Mouse (Mus musculus): Measurements from ENCODE around the gene Tmem176b. TPM values are rescaled to one million over a fixed set of nuclear protein-coding genes. Genes with fewer than 3 reads are reported as not detected.

Tmem176b gene
- total and polyA plus RNA-seq, 2 experiments from 2014 or later, result 70.7 to 107 TPM

- H3K36me3 ChIP-seq (ENCODE audit: insufficient read depth, low read length), result no peaks in the 10 kb centered on the region; the same call in 1 of the 2 replicates
- no peak for TF ChIP-seq CTCF (IDR thresholded peaks at IDR 0.05)
- ATAC-seq (ENCODE audit: low FRiP score), result no peak
Measured at GRCm38 (mm10) chr6:48837516-48837915, 3.8 kb downstream of the Tmem176b start.

GRCm38 (mm10) chr6:48836146-48836545 lies 5.2 kb downstream of the Tmem176b start:
- Histone ChIP-seq H3K36me3 (ENCODE audit: insufficient read depth, low read length) (no peaks in the 10 kb centered on the region; the same call in 1 of the 2 replicates), H3K4me3 (ENCODE audit: low read depth, low read length) (no peak overlapping the region), H3K4me2 (ENCODE audit: low read depth, low read length, poor library complexity, severe bottlenecking) (no peak overlapping the region), H3K9me3 (ENCODE audit: low read length) (no peaks in the 10 kb centered on the region), H3K4me1 (ENCODE audit: insufficient read depth, low read length) (no peaks in the 10 kb centered on the region), H3K9ac (replicated peaks; ENCODE audit: low read length, poor library complexity, severe bottlenecking) (no peak overlapping the region), H3K27ac (ENCODE audit: low read depth, low read length) (no peak overlapping the region), H3K27me3 (ENCODE audit: insufficient read depth, low read length) (no peaks in the 10 kb centered on the region)
- DNase-seq (ENCODE audit: low spot score), result no peak
- WGBS, result 92% methylated on average over 5 of the region's 5 CpGs
- no peak for ATAC-seq (ENCODE audit: low FRiP score)
- no peak for TF ChIP-seq CTCF (IDR thresholded peaks at IDR 0.05)

More at GRCm38 (mm10) chr6:48837516-48837915, 3.8 kb downstream of the Tmem176b start:
- Histone ChIP-seq H3K27me3 (ENCODE audit: insufficient read depth, low read length) (no peaks in the 10 kb centered on the region), H3K4me3 (ENCODE audit: low read depth, low read length) (no peak overlapping the region), H3K9ac (replicated peaks; ENCODE audit: low read length, poor library complexity, severe bottlenecking) (no peak overlapping the region), H3K4me2 (ENCODE audit: low read depth, low read length, poor library complexity, severe bottlenecking) (no peak overlapping the region), H3K4me1 (ENCODE audit: insufficient read depth, low read length) (no peaks in the 10 kb centered on the region), H3K27ac (ENCODE audit: low read depth, low read length) (no peak overlapping the region), H3K9me3 (ENCODE audit: low read length) (no peaks in the 10 kb centered on the region)
- no peak for DNase-seq (ENCODE audit: low spot score)
- 90% methylated on average over 7 of the region's 7 CpGs for WGBS

DNA sequence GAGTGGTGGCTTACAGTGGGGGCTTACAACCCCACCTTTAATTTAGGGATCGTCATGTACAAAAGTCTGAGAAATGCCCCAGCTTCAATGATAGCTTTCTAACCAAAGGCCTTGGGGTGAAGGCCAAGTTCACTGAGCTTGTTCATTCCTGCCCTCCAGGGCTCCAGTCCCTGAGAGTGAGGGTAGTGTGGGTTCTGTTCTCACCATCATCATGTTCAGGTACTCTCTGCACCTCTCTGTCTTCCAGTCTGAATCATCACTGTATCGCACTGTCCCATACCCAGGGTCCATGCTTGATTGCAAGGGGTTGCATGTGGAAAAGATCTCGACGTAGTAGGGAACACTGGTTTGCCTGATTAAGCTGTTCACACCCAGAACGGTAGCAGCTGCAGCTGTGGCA lies 6.1 kb downstream of the Tmem176b start:
- ATAC-seq (ENCODE audit: low FRiP score), result no peak
- Histone ChIP-seq H3K36me3 (ENCODE audit: insufficient read depth, low read length) (no peaks in the 10 kb centered on the region; the same call in 1 of the 2 replicates), H3K4me2 (ENCODE audit: low read depth, low read length, poor library complexity, severe bottlenecking) (no peak overlapping the region), H3K9me3 (ENCODE audit: low read length) (no peaks in the 10 kb centered on the region), H3K27me3 (ENCODE audit: insufficient read depth, low read length) (no peaks in the 10 kb centered on the region), H3K4me3 (ENCODE audit: low read depth, low read length) (no peak overlapping the region), H3K9ac (replicated peaks; ENCODE audit: low read length, poor library complexity, severe bottlenecking) (no peak overlapping the region), H3K4me1 (ENCODE audit: insufficient read depth, low read length) (no peaks in the 10 kb centered on the region), H3K27ac (ENCODE audit: low read depth, low read length) (no peak overlapping the region)
- WGBS, result 93% methylated on average over 5 of the region's 5 CpGs
- DNase-seq (ENCODE audit: low spot score), result no peak
- no peak for TF ChIP-seq CTCF (IDR thresholded peaks at IDR 0.05)

DNA sequence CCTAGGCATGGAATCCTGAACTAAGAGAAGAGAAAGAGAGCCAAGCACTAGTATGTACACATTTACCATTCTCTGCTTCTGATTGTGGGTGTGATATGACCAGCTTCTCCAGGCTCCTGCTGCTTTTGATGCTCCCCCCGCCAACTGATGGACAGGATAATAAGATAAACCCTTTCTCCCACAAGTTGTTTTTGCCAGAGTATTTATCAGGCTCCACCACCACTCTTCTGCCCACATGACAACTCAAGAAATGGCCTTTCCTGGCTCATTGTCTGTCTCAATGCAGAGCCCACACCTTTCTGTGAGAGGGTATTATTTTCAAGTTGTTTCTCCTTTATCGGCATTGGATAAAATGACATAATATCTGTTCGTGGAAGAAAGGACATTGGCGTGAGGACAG lies 7.8 kb downstream of the Tmem176b start:
- 95% methylated on average over 4 of the region's 4 CpGs for WGBS
- no peak for TF ChIP-seq CTCF (IDR thresholded peaks at IDR 0.05)

GRCm38 (mm10) chr6:48832426-48832825 lies 8.9 kb downstream of the Tmem176b start:
- no peaks in the 10 kb centered on the region for H3K27me3 ChIP-seq (ENCODE audit: insufficient read depth, low read length)
- WGBS, result 100% methylated on average over 1 of the region's 1 CpGs
- no peak overlapping the region for H3K4me2 ChIP-seq (ENCODE audit: low read depth, low read length, poor library complexity, severe bottlenecking)
- no peak for DNase-seq (ENCODE audit: low spot score)
- TF ChIP-seq CTCF (IDR thresholded peaks at IDR 0.05), result no peak
- no peak overlapping the region for H3K27ac ChIP-seq (ENCODE audit: low read depth, low read length)
- ATAC-seq (ENCODE audit: low FRiP score), result no peak
- no peak overlapping the region for H3K4me3 ChIP-seq (ENCODE audit: low read depth, low read length)
- no peaks in the 10 kb centered on the region; the same call in 1 of the 2 replicates for H3K36me3 ChIP-seq (ENCODE audit: insufficient read depth, low read length)
- H3K4me1 ChIP-seq (ENCODE audit: insufficient read depth, low read length), result no peaks in the 10 kb centered on the region
- no peaks in the 10 kb centered on the region for H3K9me3 ChIP-seq (ENCODE audit: low read length)
- no peak overlapping the region for H3K9ac ChIP-seq (replicated peaks; ENCODE audit: low read length, poor library complexity, severe bottlenecking)

More for the DNA sequence above, 7.8 kb downstream of the Tmem176b start:
- Histone ChIP-seq H3K4me3 (ENCODE audit: low read depth, low read length) (no peak overlapping the region), H3K4me2 (ENCODE audit: low read depth, low read length, poor library complexity, severe bottlenecking) (no peak overlapping the region), H3K9ac (replicated peaks; ENCODE audit: low read length, poor library complexity, severe bottlenecking) (no peak overlapping the region), H3K9me3 (ENCODE audit: low read length) (no peaks in the 10 kb centered on the region), H3K36me3 (ENCODE audit: insufficient read depth, low read length) (no peaks in the 10 kb centered on the region; the same call in 1 of the 2 replicates), H3K27me3 (ENCODE audit: insufficient read depth, low read length) (no peaks in the 10 kb centered on the region), H3K27ac (ENCODE audit: low read depth, low read length) (no peak overlapping the region), H3K4me1 (ENCODE audit: insufficient read depth, low read length) (no peaks in the 10 kb centered on the region)
- DNase-seq (ENCODE audit: low spot score) (no peak), ATAC-seq (ENCODE audit: low FRiP score) (no peak)

GRCm38 (mm10) chr6:48831141-48831540 lies 10.2 kb downstream of the Tmem176b start:
- WGBS, result 89% methylated on average over 5 of the region's 5 CpGs
- TF ChIP-seq CTCF (IDR thresholded peaks at IDR 0.05), result no peak
- Histone ChIP-seq H3K27me3 (ENCODE audit: insufficient read depth, low read length) (no peaks in the 10 kb centered on the region), H3K27ac (ENCODE audit: low read depth, low read length) (no peak overlapping the region), H3K9ac (replicated peaks; ENCODE audit: low read length, poor library complexity, severe bottlenecking) (no peak overlapping the region), H3K4me3 (ENCODE audit: low read depth, low read length) (no peak overlapping the region), H3K4me2 (ENCODE audit: low read depth, low read length, poor library complexity, severe bottlenecking) (no peak overlapping the region), H3K36me3 (ENCODE audit: insufficient read depth, low read length) (no peaks in the 10 kb centered on the region; the same call in 1 of the 2 replicates), H3K4me1 (ENCODE audit: insufficient read depth, low read length) (no peaks in the 10 kb centered on the region), H3K9me3 (ENCODE audit: low read length) (no peaks in the 10 kb centered on the region)
- DNase-seq (ENCODE audit: low spot score) (no peak), ATAC-seq (ENCODE audit: low FRiP score) (no peak)

Measured in midbrain, postnatal 0 days (tissue).